Mouse (Mus musculus): ENCODE measurements around the gene Vmn1r114. TPM values are rescaled to one million over a fixed set of nuclear protein-coding genes. Genes with fewer than 3 reads are reported as not detected.
"Not testable (repeated sequence)": the region's sequence is repeated elsewhere in the genome, so short reads cannot be mapped to it uniquely, and the experiment has no call there.

The Vmn1r114 gene
- not detected in 2 replicates for polyA plus RNA-seq (2016; fragmentation: Nextera tagmentation; extraction: Ambion mirVana)

GRCm38 (mm10) chr7:20812086-20812485 is at the start of gene Vmn1r114:
Gene Vmn1r114 (minus strand): TSS chr7:20812186.
- no CpG with 5 or more reads among the region's 5 CpGs for WGBS
- not testable (repeated sequence) for H3K4me1 ChIP-seq; H3K27me3 ChIP-seq; H3K36me3 ChIP-seq; H3K4me2 ChIP-seq (replicated peaks); H3K27ac ChIP-seq; H3K4me3 ChIP-seq; ATAC-seq (ENCODE audit: insufficient number of reproducible peaks, insufficient read depth, low FRiP score, low TSS enrichment); H3K9ac ChIP-seq; H3K9me3 ChIP-seq

- not testable (repeated sequence) for H3K36me3 ChIP-seq; ATAC-seq (ENCODE audit: insufficient number of reproducible peaks, insufficient read depth, low FRiP score, low TSS enrichment); H3K27me3 ChIP-seq; H3K9me3 ChIP-seq; H3K9ac ChIP-seq; H3K4me2 ChIP-seq (replicated peaks); H3K4me1 ChIP-seq; H3K4me3 ChIP-seq; H3K27ac ChIP-seq
- WGBS, result 86% methylated on average over 1 of the region's 3 CpGs
These were observed 32.9 kb upstream of the Vmn1r114 start, which contains the start of gene Vmn1r115 for GRCm38 (mm10) chr7:20844885-20845284. Gene Vmn1r115 (minus strand): TSS chr7:20844985.

DNA sequence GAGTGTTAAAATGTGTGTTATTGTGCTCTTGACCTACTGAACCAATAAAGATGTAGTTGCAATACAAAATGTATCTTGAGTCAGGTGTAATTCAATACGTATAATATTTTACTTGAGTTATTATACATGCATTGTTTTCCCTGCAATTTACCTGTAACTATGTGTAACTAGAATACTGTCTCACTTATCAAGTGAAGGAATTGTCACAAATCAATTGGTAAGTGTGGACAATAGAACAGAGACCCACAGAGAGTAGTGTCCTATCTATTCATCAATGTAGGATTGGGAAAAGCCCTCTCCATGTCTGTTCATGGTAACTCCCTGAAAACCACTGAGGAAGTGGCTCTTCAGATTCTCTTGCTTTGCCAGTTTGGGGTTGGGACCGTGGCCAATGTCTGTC is 25.0 kb downstream of the Vmn1r114 start, which contains the start of gene Vmn1r113:
Gene Vmn1r113, plus strand, starts transcription at position 301 of the 400 bp plus-strand sequence.
- not testable (repeated sequence) for H3K27me3 ChIP-seq; H3K4me2 ChIP-seq (replicated peaks); H3K9ac ChIP-seq; H3K27ac ChIP-seq; H3K9me3 ChIP-seq; ATAC-seq (ENCODE audit: insufficient number of reproducible peaks, insufficient read depth, low FRiP score, low TSS enrichment); H3K36me3 ChIP-seq; H3K4me1 ChIP-seq; H3K4me3 ChIP-seq
- WGBS, result 55% methylated on average over 2 of the region's 2 CpGs

GRCm38 (mm10) chr7:20770885-20771284 is 41.1 kb downstream of the Vmn1r114 start, which contains the start of gene Vmn1r112:
Gene Vmn1r112 (plus strand): TSS chr7:20771185.
- H3K4me3 ChIP-seq; H3K9me3 ChIP-seq; H3K4me2 ChIP-seq (replicated peaks); H3K27me3 ChIP-seq; H3K4me1 ChIP-seq; ATAC-seq (ENCODE audit: insufficient number of reproducible peaks, insufficient read depth, low FRiP score, low TSS enrichment); H3K36me3 ChIP-seq; H3K27ac ChIP-seq; H3K9ac ChIP-seq: not testable (repeated sequence)
- no CpG with 5 or more reads among the region's 3 CpGs for WGBS

Other genes with a start within 250 kb of the Vmn1r114 start
- gene Gm4141, start 235.9 kb downstream of the Vmn1r114 start, polyA plus RNA-seq (2016; fragmentation: Nextera tagmentation; extraction: Ambion mirVana), result not detected in 2 replicates
- not detected in 2 replicates for gene Gm4513, start 213.2 kb downstream of the Vmn1r114 start, polyA plus RNA-seq (2016; fragmentation: Nextera tagmentation; extraction: Ambion mirVana)
- not detected in 2 replicates for gene Vmn1r107, start 143.3 kb downstream of the Vmn1r114 start, polyA plus RNA-seq (2016; fragmentation: Nextera tagmentation; extraction: Ambion mirVana)
- not detected in 2 replicates for gene Vmn1r111, start 109.0 kb downstream of the Vmn1r114 start, polyA plus RNA-seq (2016; fragmentation: Nextera tagmentation; extraction: Ambion mirVana)
- not detected in 2 replicates for gene Gm10668, start 81.6 kb downstream of the Vmn1r114 start, polyA plus RNA-seq (2016; fragmentation: Nextera tagmentation; extraction: Ambion mirVana)
- not detected in 2 replicates for gene Vmn1r112, start 41.0 kb downstream of the Vmn1r114 start, polyA plus RNA-seq (2016; fragmentation: Nextera tagmentation; extraction: Ambion mirVana)
- gene Vmn1r113, start 24.9 kb downstream of the Vmn1r114 start, polyA plus RNA-seq (2016; fragmentation: Nextera tagmentation; extraction: Ambion mirVana), result not detected in 2 replicates
- gene Vmn1r115, start 32.8 kb upstream of the Vmn1r114 start, polyA plus RNA-seq (2016; fragmentation: Nextera tagmentation; extraction: Ambion mirVana), result not detected in 2 replicates
- gene Vmn1r116, start 60.1 kb upstream of the Vmn1r114 start, polyA plus RNA-seq (2016; fragmentation: Nextera tagmentation; extraction: Ambion mirVana), result not detected in 2 replicates
- gene Vmn1r117, start 71.9 kb upstream of the Vmn1r114 start, polyA plus RNA-seq (2016; fragmentation: Nextera tagmentation; extraction: Ambion mirVana), result not detected in 2 replicates
- not detected in 2 replicates for gene Vmn1r118, start 100.2 kb upstream of the Vmn1r114 start, polyA plus RNA-seq (2016; fragmentation: Nextera tagmentation; extraction: Ambion mirVana)
- gene Vmn1r119, start 200.3 kb upstream of the Vmn1r114 start, polyA plus RNA-seq (2016; fragmentation: Nextera tagmentation; extraction: Ambion mirVana), result not detected in 2 replicates
- gene Vmn1r120, start 241.6 kb upstream of the Vmn1r114 start, polyA plus RNA-seq (2016; fragmentation: Nextera tagmentation; extraction: Ambion mirVana), result not detected in 2 replicates

Measured in embryonic facial prominence, embryonic 12.5 days (tissue).